ENCODE assay signal across 34 mouse cellular contexts in the genomic region with DNA sequence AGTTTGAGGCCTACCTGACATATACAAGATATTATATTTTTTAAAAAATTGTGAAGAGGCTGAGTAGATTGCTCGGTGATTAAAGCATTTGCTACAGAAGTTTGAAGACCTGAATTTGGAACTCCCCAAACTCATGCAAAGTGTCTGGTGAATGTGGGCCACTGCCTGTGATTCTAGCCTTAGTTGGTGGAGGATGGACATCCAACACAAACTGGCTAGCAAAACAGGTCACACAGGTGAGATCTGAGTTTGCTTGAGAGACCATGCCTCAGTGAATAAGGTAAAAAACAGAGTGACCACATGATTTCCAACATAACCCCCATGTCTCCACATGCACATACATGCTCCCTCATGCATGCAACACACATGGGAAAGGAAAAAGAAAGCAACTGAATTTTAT.
"Had no signal": no experiment of that assay in that cellular context is flagged by ENCODE, and none has a peak within 500 bp of the region (broad histone marks: within the 10 kb centered on the region; RNA-seq: fewer than 3 reads in every experiment).

No protein-coding gene starts in this region.

- H3K4me1 ChIP-seq: intestine, embryonic 15.5 days had no signal

- H3K4me2 ChIP-seq: heart, embryonic 11.5 days; heart, embryonic 13.5 days; heart, embryonic 15.5 days; hindbrain, embryonic 12.5 days; hindbrain, embryonic 13.5 days; hindbrain, embryonic 14.5 days; hindbrain, embryonic 15.5 days; intestine, embryonic 15.5 days; kidney, embryonic 15.5 days had no signal

- H3K27me3 ChIP-seq: heart, embryonic 13.5 days; heart, embryonic 15.5 days; hindbrain, embryonic 12.5 days; hindbrain, embryonic 13.5 days; hindbrain, embryonic 15.5 days; intestine, embryonic 15.5 days; kidney, embryonic 15.5 days had no signal

- ATAC-seq: hindbrain, embryonic 16.5 days; hindbrain, postnatal 0 days; inflammation-experienced regulatory T-cells, adult 6 months; intestine, embryonic 15.5 days; intestine, embryonic 16.5 days; intestine, postnatal 0 days had no signal

- H3K9me3 ChIP-seq: heart, embryonic 10.5 days; heart, embryonic 13.5 days; heart, embryonic 15.5 days; hindbrain, embryonic 10.5 days; hindbrain, embryonic 12.5 days; hindbrain, embryonic 13.5 days; hindbrain, embryonic 15.5 days; intestine, embryonic 15.5 days; kidney, embryonic 15.5 days had no signal

- H3K36me3 ChIP-seq: heart, embryonic 10.5 days; heart, embryonic 13.5 days; heart, embryonic 15.5 days; hindbrain, embryonic 10.5 days; hindbrain, embryonic 12.5 days; hindbrain, embryonic 13.5 days; hindbrain, embryonic 15.5 days; intestine, embryonic 15.5 days; kidney, embryonic 15.5 days had no signal

- DNase-seq: heart, postnatal 10 days; heart, postnatal 14 days; heart, postnatal 36 days; heart, postnatal 4 days; kidney, adult 11 months; kidney, adult 18-20 months; kidney, adult 2 months; kidney, adult 8-10 months; kidney, adult 9 months; kidney, postnatal 10 days; kidney, postnatal 14 days; kidney, postnatal 25 days; kidney, postnatal 36 days; kidney, postnatal 4 days; layer of hippocampus, adult 9-11 months; layer of hippocampus, postnatal 36 days had no signal

- H3K27ac ChIP-seq: heart, embryonic 10.5 days; heart, embryonic 13.5 days; heart, embryonic 15.5 days; hindbrain, embryonic 10.5 days; hindbrain, embryonic 12.5 days; hindbrain, embryonic 13.5 days; hindbrain, embryonic 14.5 days; hindbrain, embryonic 15.5 days; hindbrain, postnatal 0 days; intestine, embryonic 15.5 days; kidney, embryonic 15.5 days; kidney, postnatal 0 days; layer of hippocampus, adult 2 months had no signal

- H3K4me3 ChIP-seq: heart, embryonic 10.5 days; heart, embryonic 13.5 days; heart, embryonic 15.5 days; hindbrain, embryonic 10.5 days; hindbrain, embryonic 12.5 days; hindbrain, embryonic 13.5 days; hindbrain, embryonic 15.5 days; intestine, embryonic 15.5 days; kidney, embryonic 15.5 days; layer of hippocampus, adult 2 months had no signal

- H3K9ac ChIP-seq: heart, embryonic 13.5 days; heart, embryonic 15.5 days; hindbrain, embryonic 12.5 days; hindbrain, embryonic 13.5 days; hindbrain, embryonic 14.5 days; hindbrain, embryonic 15.5 days; intestine, embryonic 15.5 days; kidney, embryonic 15.5 days had no signal
